Mouse (Mus musculus) intestine, postnatal 0 days (tissue): ENCODE results near the gene Sv2c. TPM values are rescaled to one million over a fixed set of nuclear protein-coding genes. Genes with fewer than 3 reads are reported as not detected.

Source experiments
- ATAC-seq: fragments of 200-750 bp; cut with Nextera tagmentation; 2 replicates; pipeline ENCODE4 v1.8.0; 2017; ENCODE audit warnings: mild to moderate bottlenecking, moderate TSS enrichment, moderate library complexity
- H3K27ac ChIP-seq: fragments of 300-500 bp; sonication (generic); 2 replicates; pipeline ENCODE4 v1.5.1; 2014; ENCODE audit warnings: mild to moderate bottlenecking, low read depth, low read length, moderate library complexity
- H3K27me3 ChIP-seq: fragments of 300-500 bp; sonication (generic); replicated peaks from 2 replicates; pipeline ENCODE4 v1.6.1; 2014; ENCODE audit warnings: low read length, mixed read lengths; ENCODE audit not compliant: control insufficient read depth, insufficient read depth
- H3K36me3 ChIP-seq: fragments of 300-500 bp; sonication (generic); 2 replicates; pipeline ENCODE4 v1.6.1; 2014; ENCODE audit warnings: mild to moderate bottlenecking, moderate library complexity; ENCODE audit not compliant: control insufficient read depth, insufficient read depth
- H3K4me1 ChIP-seq: fragments of 300-500 bp; sonication (generic); replicated peaks from 2 replicates; pipeline ENCODE4 v1.6.1; 2014; ENCODE audit warnings: antibody characterized with exemption, low read length, mixed read lengths; ENCODE audit not compliant: control insufficient read depth, insufficient read depth
- H3K4me2 ChIP-seq: fragments of 300-500 bp; sonication (generic); replicated peaks from 2 replicates; pipeline ENCODE4 v1.6.1; 2014; ENCODE audit warnings: low read depth, mild to moderate bottlenecking, moderate library complexity
- H3K4me3 ChIP-seq: fragments of 300-500 bp; sonication (generic); 2 replicates; pipeline ENCODE4 v1.5.1; 2014; ENCODE audit warnings: low read depth, low read length
- H3K9ac ChIP-seq: fragments of 300-500 bp; sonication (generic); 2 replicates; pipeline ENCODE4 v1.6.1; 2014; ENCODE audit warnings: mild to moderate bottlenecking, low read depth, low read length
- H3K9me3 ChIP-seq: fragments of 300-500 bp; sonication (generic); 2 replicates; pipeline ENCODE4 v1.6.1; 2016; ENCODE audit warnings: mixed run types; ENCODE audit not compliant: control insufficient read depth
- CTCF ChIP-seq: sonication (generic); IDR thresholded peaks from 2 replicates; pipeline ENCODE4 v1.5.1; 2016; ENCODE audit warnings: low read depth, mild to moderate bottlenecking, control low read depth, antibody characterized with exemption, moderate library complexity
- WGBS: fragments of 180-500 bp; shearing (Covaris S2); extraction: QIAGEN DNeasy Blood & Tissue Kit; methylation state at CpG from one replicate; pipeline ENCODE4 v1.1.7; 2014; 5-methylcytosine and 5-hydroxymethylcytosine counted together
- polyA plus RNA-seq: library from polyadenylated mRNA; unstranded; fragments of >200 nt; fragmentation: Nextera tagmentation; extraction: Ambion mirVana; gene quantifications from 2 replicates; pipeline ENCODE4 v1.2.1, GENCODE M21; 2015

Gene Sv2c
- polyA plus RNA-seq, 1 experiment from 2014 or later: 1.3 TPM

- 88% methylated on average over 4 of the region's 4 CpGs for WGBS
These were observed 190.5 kb downstream of the Sv2c start for GRCm38 (mm10) chr13:95941861-95942260.

GRCm38 (mm10) chr13:95940811-95941210 is 191.6 kb downstream of the Sv2c start:
- no peak for TF ChIP-seq CTCF
- no peak overlapping the region for H3K4me3 ChIP-seq
- ATAC-seq: no peak
- no peak overlapping the region for H3K4me2 ChIP-seq
- H3K9me3 ChIP-seq: no peaks in the 10 kb centered on the region
- no peaks in the 10 kb centered on the region for H3K36me3 ChIP-seq
- no peaks in the 10 kb centered on the region for H3K4me1 ChIP-seq
- H3K9ac ChIP-seq: no peak overlapping the region
- no peaks in the 10 kb centered on the region for H3K27me3 ChIP-seq
- H3K27ac ChIP-seq: no peak overlapping the region
- WGBS: 52% methylated on average over 5 of the region's 5 CpGs

More at GRCm38 (mm10) chr13:95941861-95942260, 190.5 kb downstream of the Sv2c start:
- H3K9ac ChIP-seq: no peak overlapping the region
- no peaks in the 10 kb centered on the region for H3K36me3 ChIP-seq
- H3K9me3 ChIP-seq: no peaks in the 10 kb centered on the region
- H3K27me3 ChIP-seq: no peaks in the 10 kb centered on the region
- no peak for TF ChIP-seq CTCF
- no peak overlapping the region for H3K27ac ChIP-seq
- H3K4me2 ChIP-seq: no peak overlapping the region
- no peak for ATAC-seq
- no peaks in the 10 kb centered on the region for H3K4me1 ChIP-seq
- H3K4me3 ChIP-seq: no peak overlapping the region

DNA sequence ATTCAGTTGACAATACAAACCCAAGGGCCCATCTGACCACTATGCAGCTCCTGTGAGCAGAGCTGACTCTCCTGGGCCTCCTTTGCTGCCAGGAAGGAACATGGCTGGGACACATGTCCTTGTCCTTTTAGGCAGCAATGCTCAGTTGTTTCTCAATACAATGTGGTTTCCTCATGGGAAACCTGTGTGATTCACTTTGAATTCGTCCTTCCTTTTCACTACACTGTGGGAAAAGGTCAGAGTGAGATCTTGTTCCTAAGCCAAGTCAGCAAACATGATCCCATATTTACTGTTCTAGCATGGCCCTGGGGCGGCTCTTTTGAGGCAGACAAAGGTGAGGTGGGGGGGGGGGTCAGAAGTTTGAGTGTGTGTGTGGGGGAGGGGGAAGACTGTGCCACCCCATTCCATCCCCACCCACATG is 208.2 kb downstream of the Sv2c start:
- H3K4me1 ChIP-seq: 0 out of 2 replicates have a peak, but pooled peaks cover 3% of the 10 kb centered on the region
- no peak for ATAC-seq
- no peak overlapping the region for H3K27ac ChIP-seq
- no peak overlapping the region for H3K9ac ChIP-seq
- no peaks in the 10 kb centered on the region for H3K27me3 ChIP-seq
- 44% methylated on average over 2 of the region's 2 CpGs for WGBS
- H3K4me3 ChIP-seq: no peak overlapping the region
- H3K4me2 ChIP-seq: no peak overlapping the region
- no peak for TF ChIP-seq CTCF
- H3K36me3 ChIP-seq: no peaks in the 10 kb centered on the region
- H3K9me3 ChIP-seq: 0 out of 2 replicates have a peak, but pooled peaks cover 3% of the 10 kb centered on the region

DNA sequence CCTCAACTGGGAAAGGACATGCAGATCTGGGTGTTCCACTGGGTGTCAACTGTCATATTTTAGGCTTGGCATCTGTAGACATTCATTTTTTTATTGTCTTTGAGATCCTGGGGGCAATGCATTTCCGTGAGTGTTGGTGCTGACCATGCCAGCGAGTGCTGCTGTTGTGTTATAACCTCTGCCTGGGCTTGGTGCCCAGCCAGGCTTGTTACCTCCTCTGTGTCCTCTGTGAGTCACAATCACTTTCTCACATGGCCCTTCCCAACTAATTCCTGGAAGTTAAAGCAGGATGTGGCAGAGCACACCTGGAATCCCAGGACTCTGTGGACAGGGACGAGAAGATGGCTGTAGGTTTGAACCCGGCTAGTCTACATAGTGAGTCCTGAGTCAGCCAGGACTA is 209.8 kb downstream of the Sv2c start:
- Histone ChIP-seq H3K4me1 (0 out of 2 replicates have a peak, but pooled peaks cover 3% of the 10 kb centered on the region), H3K4me2 (no peak overlapping the region), H3K36me3 (no peaks in the 10 kb centered on the region), H3K4me3 (no peak overlapping the region), H3K27me3 (no peaks in the 10 kb centered on the region), H3K9me3 (0 out of 2 replicates have a peak, but pooled peaks cover 3% of the 10 kb centered on the region), H3K27ac (no peak overlapping the region), H3K9ac (no peak overlapping the region)
- no peak for ATAC-seq
- WGBS: 76% methylated on average over 4 of the region's 4 CpGs
- TF ChIP-seq CTCF: no peak

GRCm38 (mm10) chr13:95918624-95919284 is 213.6 kb downstream of the Sv2c start:
- WGBS: 81% methylated on average over 9 of the region's 9 CpGs
- Histone ChIP-seq H3K27ac (no peak overlapping the region), H3K9ac (no peak overlapping the region), H3K4me1 (no peaks in the 10 kb centered on the region), H3K36me3 (no peaks in the 10 kb centered on the region), H3K4me3 (no peak overlapping the region), H3K4me2 (no peak overlapping the region), H3K9me3 (0 out of 2 replicates have a peak, but pooled peaks cover 7% of the 10 kb centered on the region), H3K27me3 (no peaks in the 10 kb centered on the region)
- TF ChIP-seq CTCF: no peak
- no peak for ATAC-seq

DNA sequence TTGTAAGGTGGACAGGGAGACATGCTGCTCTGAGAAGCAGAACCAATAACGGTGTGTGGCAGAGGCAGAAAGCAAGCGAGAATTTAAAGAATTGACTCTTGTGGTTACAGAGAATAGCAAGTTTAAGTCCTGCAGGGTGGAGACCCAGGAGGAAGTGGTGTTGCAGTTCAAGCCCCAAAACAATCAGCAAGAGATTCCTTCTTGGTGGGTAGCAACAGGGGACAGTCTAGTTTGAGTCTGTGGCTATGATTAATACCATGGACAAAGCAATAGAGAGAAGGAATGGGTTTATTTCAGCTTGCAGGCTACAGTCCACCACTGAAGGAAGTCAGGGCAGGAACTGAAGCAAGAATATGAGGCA is 219.4 kb downstream of the Sv2c start:
- Histone ChIP-seq H3K27me3 (no peaks in the 10 kb centered on the region), H3K4me1 (no peaks in the 10 kb centered on the region), H3K4me2 (no peak overlapping the region), H3K9ac (no peak overlapping the region), H3K36me3 (no peaks in the 10 kb centered on the region), H3K27ac (no peak overlapping the region), H3K9me3 (0 out of 2 replicates have a peak, but pooled peaks cover 4% of the 10 kb centered on the region), H3K4me3 (no peak overlapping the region)
- no peak for TF ChIP-seq CTCF
- WGBS: 76% methylated on average over 2 of the region's 2 CpGs
- ATAC-seq: no peak
